Mouse (Mus musculus): ENCODE data around the gene Pygm.

The Pygm gene

DNA sequence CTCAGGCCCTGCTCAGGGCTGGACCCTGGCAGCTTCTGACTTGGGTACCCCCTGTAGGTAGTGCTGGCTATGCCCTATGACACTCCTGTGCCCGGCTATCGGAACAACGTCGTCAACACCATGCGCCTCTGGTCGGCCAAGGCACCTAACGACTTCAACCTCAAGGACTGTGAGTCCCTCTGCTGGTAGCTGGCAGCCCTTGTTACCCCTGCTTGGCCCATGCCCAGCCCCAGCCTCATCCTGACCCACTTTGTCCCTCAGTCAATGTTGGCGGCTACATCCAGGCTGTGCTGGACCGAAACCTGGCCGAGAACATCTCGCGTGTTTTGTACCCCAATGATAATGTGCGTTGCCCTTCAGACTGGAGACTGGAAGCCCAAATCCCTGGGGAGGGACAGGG lies 3.8 kb downstream of the Pygm start:
- ChIA-PET POLR2A (interaction anchor here in 3 of 4 experiments (1.0 to 21.5 kb wide), 8 partner anchors 9 to 72 kb away, joined by 3 to 493 read pairs (median 4); partner anchors contain the start of gene Sf1 (in 2 of the 3)), CTCF (interaction anchor here (0.5 to 2.1 kb wide), 8 partner anchors 9 to 266 kb away, joined by 3 to 6 read pairs (median 4); partner anchors contain the start of genes Cdc42bpg (in 1 of the 4) and Sf1 (in 1 of the 4))

DNA sequence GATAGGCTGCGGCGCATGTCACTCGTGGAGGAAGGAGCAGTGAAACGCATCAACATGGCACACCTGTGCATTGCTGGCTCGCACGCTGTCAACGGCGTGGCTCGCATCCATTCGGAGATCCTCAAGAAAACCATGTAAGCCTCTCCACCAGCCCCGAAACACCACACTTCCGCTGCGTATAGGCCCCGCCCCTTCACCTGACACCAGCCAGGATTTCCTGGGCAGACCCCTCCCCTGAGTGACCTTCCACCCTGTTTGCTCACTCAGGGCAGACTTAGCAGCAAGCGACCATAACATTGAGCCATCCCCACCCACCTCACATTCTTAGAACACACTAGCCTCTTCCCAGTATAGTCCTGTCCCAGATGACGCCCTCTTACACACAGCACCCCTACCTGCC lies 5.6 kb downstream of the Pygm start:
- CTCF ChIA-PET, result interaction anchor here in 3 of 4 experiments (0.7 to 2.4 kb wide), 8 partner anchors 8 to 162 kb away, joined by 3 to 6 read pairs (median 4); no protein-coding TSS in a partner anchor
- POLR2A ChIA-PET, result interaction anchor here in 3 of 4 experiments (0.6 to 21.5 kb wide), 14 partner anchors 7 to 567 kb away, joined by 3 to 493 read pairs (median 6); partner anchors contain the start of genes Sf1 (in 3 of the 3) and Capn1 (in 1 of the 3)

DNA sequence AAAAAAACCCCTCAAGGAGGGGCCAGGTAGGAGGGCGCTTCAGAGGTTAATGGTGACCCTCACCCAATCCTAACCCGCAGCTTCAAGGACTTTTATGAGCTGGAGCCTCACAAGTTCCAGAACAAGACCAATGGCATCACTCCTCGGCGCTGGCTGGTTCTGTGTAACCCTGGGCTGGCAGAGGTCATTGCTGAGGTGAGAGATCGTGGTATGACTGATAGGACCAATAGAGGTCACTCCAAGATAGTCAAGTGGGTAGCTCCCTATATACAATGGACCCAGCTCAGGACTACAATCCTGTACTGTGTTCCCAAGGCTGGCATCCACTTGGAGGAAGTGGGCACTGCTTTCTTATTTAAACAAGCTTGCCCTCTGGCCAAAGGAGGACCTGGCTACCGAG lies 6.1 kb downstream of the Pygm start:
- ChIA-PET POLR2A (interaction anchor here in 3 of 4 experiments (1.8 to 21.5 kb wide), 8 partner anchors 7 to 26 kb away, joined by 5 to 493 read pairs (median 11); partner anchors contain the start of gene Sf1 (in 3 of the 3)), CTCF (interaction anchor here in 2 of 4 experiments (0.7 to 2.4 kb wide), 5 partner anchors 11 to 162 kb away, joined by 3 to 6 read pairs (median 3); no protein-coding TSS in a partner anchor)

DNA sequence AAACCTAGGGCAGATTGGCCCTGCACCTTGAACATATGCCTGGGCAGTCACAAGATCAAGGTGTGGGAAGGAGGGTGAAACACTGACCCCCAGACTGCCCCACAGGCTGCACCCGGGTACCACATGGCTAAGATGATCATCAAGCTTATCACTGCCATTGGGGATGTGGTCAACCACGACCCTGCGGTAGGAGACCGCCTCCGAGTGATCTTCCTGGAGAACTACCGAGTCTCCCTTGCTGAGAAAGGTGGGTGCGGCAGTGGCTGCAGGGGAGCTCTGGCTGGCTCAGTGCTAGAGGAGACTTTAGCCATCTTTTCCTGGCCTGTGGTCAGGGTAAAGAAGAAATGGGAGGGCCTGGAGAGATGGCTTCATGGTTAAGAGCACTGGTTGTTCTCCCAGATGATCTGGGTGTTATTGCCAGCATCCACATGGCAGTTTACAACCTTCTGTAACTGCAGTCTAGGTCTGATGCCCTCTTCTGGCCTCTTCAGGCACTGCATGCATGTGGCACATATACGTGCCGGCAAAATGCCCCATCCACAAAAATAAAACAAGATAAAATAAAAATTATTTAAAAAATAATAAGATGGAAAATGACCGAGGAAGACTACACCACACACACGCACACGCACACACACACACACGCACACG lies 8.7 kb downstream of the Pygm start:
- POLR2A ChIA-PET, result interaction anchor here in 2 of 4 experiments (0.6 to 21.5 kb wide), 4 partner anchors 9 to 477 kb away, joined by 3 to 493 read pairs (median 5); partner anchors contain the start of genes Pygm (in 1 of the 2) and Sf1 (in 1 of the 2)
- CTCF ChIA-PET, result no interaction called here

DNA sequence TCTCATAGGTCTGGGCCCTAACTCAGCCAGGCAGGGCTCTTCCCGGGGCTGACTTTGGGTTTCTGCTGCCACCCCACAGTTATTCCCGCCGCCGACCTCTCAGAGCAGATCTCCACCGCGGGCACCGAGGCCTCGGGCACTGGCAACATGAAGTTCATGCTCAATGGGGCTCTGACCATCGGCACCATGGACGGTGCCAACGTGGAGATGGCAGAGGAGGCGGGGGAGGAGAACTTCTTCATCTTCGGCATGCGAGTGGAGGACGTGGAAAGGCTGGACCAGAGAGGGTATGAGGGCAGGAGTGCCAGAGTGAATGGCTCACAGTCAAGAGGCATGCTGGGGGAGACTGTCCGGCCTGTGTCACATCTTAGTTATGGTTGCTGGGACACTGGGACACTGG lies 9.4 kb downstream of the Pygm start:
- POLR2A ChIA-PET, result no interaction called here
- CTCF ChIA-PET, result no interaction called here

DNA sequence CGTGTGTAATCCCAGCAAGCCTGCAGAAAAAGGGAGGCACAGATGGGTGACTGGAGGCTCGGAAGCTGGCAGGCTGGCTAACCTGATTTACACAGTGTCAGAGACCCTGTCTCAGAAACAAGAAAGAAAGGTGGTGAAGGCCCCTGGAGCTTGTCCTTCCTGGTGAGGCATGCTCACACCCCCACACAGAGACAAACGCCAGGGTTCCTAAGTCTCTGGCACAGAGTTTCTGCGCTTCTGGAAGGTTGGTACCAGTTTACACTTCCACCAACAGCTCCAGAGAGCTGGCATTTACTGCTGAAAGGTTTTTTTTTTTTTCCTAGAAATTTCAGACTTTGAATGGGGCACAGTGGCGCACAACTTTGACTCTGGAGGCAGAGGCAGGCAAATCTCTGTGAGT lies 12.0 kb downstream of the Pygm start:
- ChIA-PET CTCF (interaction anchor here in 2 of 4 experiments (0.6 to 2.2 kb wide), 6 partner anchors 12 to 326 kb away, joined by 3 to 14 read pairs (median 4); no protein-coding TSS in a partner anchor), POLR2A (interaction anchor here in 3 of 4 experiments (0.7 to 6.1 kb wide), 10 partner anchors 8 to 223 kb away, joined by 3 to 66 read pairs (median 20); partner anchors contain the start of genes Pygm (in 2 of the 3) and Sf1 (in 2 of the 3))

DNA sequence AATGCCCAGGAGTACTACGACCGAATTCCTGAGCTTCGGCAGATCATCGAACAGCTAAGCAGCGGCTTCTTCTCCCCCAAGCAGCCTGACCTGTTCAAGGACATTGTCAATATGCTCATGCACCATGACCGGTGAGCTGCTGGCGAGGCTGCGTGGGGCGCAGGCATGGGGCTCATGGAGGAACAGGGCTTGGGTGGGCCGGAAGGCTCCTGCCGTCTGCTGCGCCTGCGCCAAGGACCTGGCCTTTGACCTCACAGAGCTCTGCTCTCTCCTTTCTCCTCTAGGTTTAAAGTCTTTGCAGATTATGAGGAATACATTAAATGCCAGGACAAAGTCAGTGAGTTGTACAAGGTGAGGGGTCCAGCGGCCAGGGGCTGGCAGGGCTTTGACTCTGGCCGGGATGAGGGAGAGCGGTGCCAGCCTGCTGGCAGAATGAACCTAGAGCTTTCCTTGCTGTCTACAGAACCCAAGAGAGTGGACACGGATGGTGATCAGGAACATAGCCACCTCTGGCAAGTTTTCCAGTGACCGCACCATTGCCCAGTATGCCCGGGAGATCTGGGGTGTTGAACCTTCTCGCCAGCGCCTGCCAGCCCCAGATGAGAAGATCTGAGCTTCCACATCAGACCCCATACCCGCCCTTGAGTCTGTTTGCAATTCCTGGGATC lies 13.5 kb downstream of the Pygm start:
- CTCF ChIA-PET, result interaction anchor here (0.7 to 2.2 kb wide), 14 partner anchors 9 to 524 kb away, joined by 3 to 11 read pairs (median 3); partner anchors contain the start of genes Pygm (in 1 of the 4) and Sf1 (in 1 of the 4)
- POLR2A ChIA-PET, result interaction anchor here (0.5 to 6.1 kb wide), 37 partner anchors 9 to 1060 kb away, joined by 3 to 66 read pairs (median 4); partner anchors contain the start of genes Sf1 (in 3 of the 4), Pygm (in 2 of the 4), Cdca5 (in 1 of the 4) and Frmd8 (in 1 of the 4)

DNA sequence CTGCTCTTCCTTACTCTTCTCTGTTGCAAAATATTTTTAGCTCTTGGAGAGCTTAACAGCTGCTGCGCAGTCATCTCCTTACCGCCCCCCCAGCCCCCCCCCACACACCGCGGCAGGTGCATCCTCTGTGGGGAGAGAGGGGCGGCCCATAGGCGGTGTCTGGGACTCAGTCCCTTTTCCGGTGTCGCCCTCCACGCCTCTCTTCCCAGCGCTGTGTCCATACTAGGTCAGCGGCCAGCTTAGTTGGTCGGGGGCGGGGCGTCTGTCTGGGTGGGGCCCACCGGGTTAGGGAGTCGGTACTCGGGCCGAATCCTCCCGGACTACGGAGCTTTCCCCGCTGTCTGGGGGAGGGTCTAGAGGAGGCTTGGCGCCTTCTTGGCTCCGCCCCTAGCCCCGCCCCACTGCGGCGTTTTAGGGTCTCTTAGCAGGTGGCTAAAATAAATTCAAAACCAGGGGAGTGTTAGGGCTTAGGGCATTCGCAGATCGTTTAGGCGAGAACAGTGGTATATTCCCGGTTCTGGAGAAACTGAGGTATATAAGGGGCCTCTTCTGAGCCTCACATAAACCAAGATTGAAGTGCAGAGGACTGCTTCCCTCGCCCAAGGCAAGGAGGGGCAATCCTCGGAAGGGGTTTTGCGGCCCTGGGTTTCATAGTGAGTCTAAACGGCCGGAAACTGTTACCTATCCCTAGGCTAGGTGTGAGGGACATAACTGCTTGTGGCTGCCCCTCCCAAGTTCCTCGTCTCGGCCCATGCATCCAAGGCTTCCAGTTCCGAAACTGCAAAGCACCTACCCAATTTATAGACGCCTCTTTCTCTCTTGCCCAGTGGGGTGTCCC lies 14.5 kb downstream of the Pygm start:
- CTCF ChIA-PET, result interaction anchor here (0.6 to 1.8 kb wide), 7 partner anchors 14 to 461 kb away, joined by 3 to 9 read pairs (median 4); partner anchors contain the start of gene Pygm (in 1 of the 4)

DNA sequence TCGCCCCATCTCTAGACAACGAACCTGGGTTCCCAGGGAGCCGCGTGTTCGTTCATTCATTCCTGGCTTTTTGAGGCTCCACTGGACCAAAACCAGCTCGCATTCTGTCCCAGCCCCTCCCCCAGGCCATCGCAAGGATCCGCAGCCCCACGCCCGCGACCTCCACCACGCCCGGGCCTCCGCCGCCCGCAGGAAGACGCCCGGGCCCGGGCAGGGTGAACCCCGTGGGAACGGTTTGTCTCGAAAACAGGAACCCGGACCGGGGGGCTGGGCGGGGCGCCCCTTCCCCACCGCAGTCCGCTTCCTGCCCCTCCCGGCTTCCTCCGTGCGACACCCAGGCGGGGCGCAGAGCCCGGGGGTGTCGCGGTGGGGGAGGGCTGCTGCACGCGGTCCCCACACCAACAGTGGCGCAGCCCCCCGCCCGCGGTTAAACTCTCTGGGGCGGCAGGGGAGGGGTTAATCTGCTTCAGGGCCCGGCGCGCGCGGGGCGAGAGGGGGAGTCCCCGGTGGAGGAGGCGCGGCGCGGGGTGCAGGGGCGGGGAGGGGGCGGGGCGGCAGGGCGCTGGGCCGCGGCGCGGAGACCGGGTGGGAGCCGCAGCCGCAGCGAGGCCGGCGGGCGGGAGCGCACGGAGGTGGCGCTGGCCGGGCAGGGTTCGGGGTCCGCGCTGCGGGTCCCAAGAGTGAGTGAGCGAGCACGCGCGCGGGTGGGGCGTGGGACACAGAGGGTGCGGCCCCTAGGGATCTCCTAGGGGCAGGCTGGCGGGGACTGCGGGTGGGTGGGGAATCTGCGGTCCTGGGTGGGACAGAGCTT lies 15.3 kb downstream of the Pygm start, which contains the start of gene Rasgrp2:
Gene Rasgrp2 (plus strand): TSS at position 56 of the 811 bp plus-strand sequence.
- CTCF ChIA-PET, result interaction anchor here in 2 of 4 experiments (1.5 to 1.6 kb wide), 2 partner anchors 13 to 52 kb away, joined by 6 read pairs; no protein-coding TSS in a partner anchor
- POLR2A ChIA-PET, result interaction anchor here in 3 of 4 experiments (0.5 to 6.1 kb wide), 17 partner anchors 7 to 558 kb away, joined by 3 to 66 read pairs (median 7); partner anchors contain the start of genes Men1 (in 2 of the 3), Pygm (in 2 of the 3), Sf1 (in 2 of the 3) and Ehd1 (in 1 of the 3)

More for the DNA sequence above, 14.5 kb downstream of the Pygm start:
- POLR2A ChIA-PET, result interaction anchor here in 3 of 4 experiments (0.7 to 6.1 kb wide), 32 partner anchors 8 to 660 kb away, joined by 3 to 66 read pairs (median 4); partner anchors contain the start of genes Pygm (in 2 of the 3), Sf1 (in 2 of the 3), Cdca5 (in 1 of the 3) and Ehd1 (in 1 of the 3)

DNA sequence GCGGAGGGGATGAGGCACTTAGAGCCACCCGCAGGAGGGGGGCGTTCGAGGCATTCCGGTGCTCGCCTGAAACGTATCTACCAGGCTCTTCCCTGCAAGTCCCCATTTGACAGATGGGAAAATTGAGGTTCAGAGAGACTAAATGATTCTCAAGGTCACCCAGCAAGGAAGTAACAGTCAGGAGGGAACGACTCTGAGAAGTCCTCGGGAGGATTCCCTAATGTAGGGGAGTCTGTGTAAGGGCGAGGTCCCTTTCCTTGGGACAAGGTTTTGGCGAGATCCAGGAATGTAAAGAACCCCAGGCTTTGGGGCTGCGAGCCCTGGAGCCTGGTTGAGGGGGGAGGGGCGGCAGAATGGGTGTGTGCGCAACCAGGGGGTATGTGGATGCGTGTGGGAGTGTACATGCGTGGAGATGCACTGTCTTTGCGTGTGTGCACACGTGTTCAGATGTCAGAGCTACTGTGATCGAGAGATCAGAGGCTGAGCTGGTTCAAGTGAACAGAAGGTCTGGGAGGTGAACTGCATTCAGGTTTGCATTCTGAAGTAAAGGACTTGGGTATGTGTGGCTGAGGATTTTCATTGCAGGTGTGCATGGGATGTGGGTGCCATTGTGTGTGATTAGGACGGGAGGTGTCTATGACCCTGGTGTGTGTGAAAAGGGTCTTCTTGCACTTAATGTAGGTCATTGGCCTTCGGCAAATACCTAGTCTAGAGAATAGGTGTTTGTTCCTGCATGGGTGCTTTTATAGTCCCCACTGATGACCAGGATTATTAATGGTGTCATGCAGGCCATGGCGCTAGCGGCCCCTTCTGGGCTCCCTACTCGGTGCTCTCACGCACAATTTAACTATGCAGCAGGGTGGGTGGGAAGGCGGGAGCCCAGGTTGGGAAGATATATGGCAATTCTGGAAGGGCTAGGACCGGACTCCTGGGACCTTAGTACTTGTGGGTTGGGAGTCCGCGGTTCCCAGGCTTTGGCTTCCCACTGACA lies 16.2 kb downstream of the Pygm start:
- ChIA-PET POLR2A (interaction anchor here in 3 of 4 experiments (0.5 to 6.1 kb wide), 14 partner anchors 6 to 559 kb away, joined by 3 to 35 read pairs (median 4); partner anchors contain the start of genes Sf1 (in 3 of the 3), Pygm (in 2 of the 3) and Men1 (in 1 of the 3)), CTCF (interaction anchor here in 3 of 4 experiments (0.6 to 2.5 kb wide), 14 partner anchors 10 to 354 kb away, joined by 3 to 14 read pairs (median 4); no protein-coding TSS in a partner anchor)

DNA sequence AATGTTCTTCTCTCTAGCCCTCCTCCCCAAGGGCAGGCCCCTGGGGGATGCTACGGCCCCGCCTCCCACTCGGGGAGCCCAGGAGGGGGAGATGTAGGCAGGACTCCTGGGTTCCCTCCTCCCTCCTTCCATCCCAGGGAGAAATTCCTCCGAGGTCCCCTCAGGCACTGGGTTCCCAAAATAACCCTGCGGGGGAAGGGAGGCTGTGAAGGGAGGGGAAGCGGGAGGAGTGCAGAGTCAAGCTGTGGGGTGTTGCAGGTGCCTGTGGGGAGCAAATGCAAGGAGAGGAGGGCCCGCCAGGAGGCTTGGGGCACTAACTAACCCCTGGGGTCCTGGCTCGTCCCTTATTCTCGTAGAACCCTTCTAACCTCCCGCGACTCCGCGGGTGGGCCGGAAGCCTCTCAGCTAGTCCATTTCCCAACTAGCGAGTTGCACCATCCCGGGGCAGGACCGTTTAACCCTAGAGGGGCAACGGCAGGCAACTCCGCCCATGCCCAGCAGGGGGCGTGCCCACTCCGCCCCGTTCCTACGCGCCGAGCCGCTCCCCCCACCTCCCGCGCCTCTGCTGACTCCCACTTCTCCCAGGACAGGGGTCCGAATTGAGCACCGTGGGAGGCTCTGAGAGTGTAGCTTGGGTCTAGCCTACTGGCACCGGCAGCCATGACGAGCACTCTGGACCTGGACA lies 17.1 kb downstream of the Pygm start:
- ChIA-PET POLR2A (interaction anchor here in 3 of 4 experiments (0.6 to 8.0 kb wide), 24 partner anchors 11 to 362 kb away, joined by 3 to 89 read pairs (median 4); partner anchors contain the start of genes Sf1 (in 3 of the 3), Pygm (in 2 of the 3), Atg2a (in 1 of the 3) and Ehd1 (in 1 of the 3)), CTCF (interaction anchor here (0.5 to 2.5 kb wide), 33 partner anchors 11 to 548 kb away, joined by 3 to 14 read pairs (median 4); partner anchors contain the start of gene Nrxn2 (in 1 of the 4))

DNA sequence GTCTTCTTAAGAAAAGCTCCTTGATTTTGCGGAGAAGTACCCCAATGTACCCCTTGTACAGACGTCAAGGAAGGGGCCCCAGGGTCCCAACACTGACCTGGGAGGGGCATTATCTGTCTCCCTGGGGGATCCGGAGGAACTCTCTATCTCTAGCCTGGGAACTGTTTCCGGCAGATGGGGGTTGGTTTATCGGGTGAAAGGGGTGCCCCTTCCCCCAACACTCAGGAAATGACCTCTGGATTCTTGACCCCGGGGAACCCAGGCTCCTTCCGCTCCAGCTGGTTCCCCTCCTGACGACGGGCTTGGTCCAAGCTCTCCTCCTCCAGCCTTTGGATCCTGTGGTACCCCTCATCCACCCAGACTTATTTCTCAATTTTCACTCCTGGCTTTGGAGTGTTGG lies 17.8 kb downstream of the Pygm start:
- POLR2A ChIA-PET, result interaction anchor here in 3 of 4 experiments (0.6 to 8.0 kb wide), 20 partner anchors 11 to 363 kb away, joined by 3 to 89 read pairs (median 4); partner anchors contain the start of genes Pygm (in 2 of the 3), Sf1 (in 2 of the 3), Atg2a (in 1 of the 3) and Ehd1 (in 1 of the 3)
- CTCF ChIA-PET, result interaction anchor here (0.6 to 2.5 kb wide), 26 partner anchors 11 to 549 kb away, joined by 3 to 14 read pairs (median 4); partner anchors contain the start of gene Nrxn2 (in 1 of the 4)

DNA sequence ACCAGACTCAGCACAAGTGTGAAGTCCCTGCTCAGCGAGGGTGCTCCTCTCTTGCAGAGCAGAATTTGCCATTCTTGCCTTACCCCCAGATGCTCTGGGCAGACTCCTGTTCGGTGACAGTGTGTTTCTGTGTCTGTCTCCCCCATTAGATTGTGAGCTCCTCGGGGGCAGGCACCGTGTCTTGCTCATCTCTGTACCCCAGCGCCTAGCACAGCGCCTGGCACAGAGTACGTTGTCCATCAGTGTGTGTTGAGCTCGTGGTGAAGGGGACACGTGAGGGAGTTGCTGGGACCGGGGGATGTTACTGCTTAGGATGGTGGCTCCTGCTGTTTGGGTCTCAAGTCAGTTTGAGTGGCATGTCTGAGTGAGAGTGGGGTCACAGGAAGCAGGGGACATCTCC lies 19.7 kb downstream of the Pygm start:
- ChIA-PET POLR2A (interaction anchor here in 3 of 4 experiments (0.6 to 8.0 kb wide), 13 partner anchors 6 to 584 kb away, joined by 3 to 89 read pairs (median 3); partner anchors contain the start of genes Nrxn2 (in 1 of the 3), Pygm (in 1 of the 3), Rasgrp2 (in 1 of the 3) and Sf1 (in 1 of the 3)), CTCF (interaction anchor here in 2 of 4 experiments (0.9 to 5.5 kb wide), 4 partner anchors 12 to 195 kb away, joined by 3 to 42 read pairs (median 10); partner anchors contain the start of gene Nrxn2 (in 1 of the 2))

DNA sequence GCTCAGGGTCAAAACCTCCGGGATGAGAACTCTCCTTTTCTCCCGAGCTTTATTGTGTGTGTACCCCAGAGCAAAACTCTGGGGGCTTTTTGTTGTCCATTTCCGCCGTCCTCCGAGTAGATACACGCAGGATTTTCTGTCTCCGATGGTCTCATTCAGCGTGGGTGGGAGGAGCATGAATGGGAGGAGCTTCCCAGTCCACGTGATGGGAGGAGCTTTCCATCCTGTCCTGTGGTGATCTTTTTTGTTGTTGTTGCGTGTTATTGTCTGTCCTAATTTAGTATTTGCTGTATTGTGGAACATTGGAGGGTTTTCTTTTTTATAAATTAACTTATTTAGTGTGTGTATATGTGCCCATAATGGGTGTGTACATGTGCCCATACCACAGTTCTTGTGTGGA lies 21.2 kb downstream of the Pygm start:
- CTCF ChIA-PET, result interaction anchor here (0.5 to 5.5 kb wide), 14 partner anchors 11 to 320 kb away, joined by 3 to 42 read pairs (median 4); partner anchors contain the start of genes Map4k2 (in 1 of the 4), Men1 (in 1 of the 4) and Nrxn2 (in 1 of the 4)
- POLR2A ChIA-PET, result interaction anchor here in 3 of 4 experiments (0.6 to 8.0 kb wide), 30 partner anchors 8 to 635 kb away, joined by 3 to 89 read pairs (median 4); partner anchors contain the start of genes Sf1 (in 3 of the 3), Atg2a (in 1 of the 3), Ehd1 (in 1 of the 3) and Men1 (in 1 of the 3)

All from embryonic stem cell, embryonic (primary cell).